Mouse (Mus musculus): ENCODE results near the gene Ccdc152. TPM values are rescaled to one million over a fixed set of nuclear protein-coding genes. Genes with fewer than 3 reads are reported as not detected.
"Not testable (repeated sequence)": the region's sequence is repeated elsewhere in the genome, so short reads cannot be mapped to it uniquely, and the experiment has no call there.

The Ccdc152 gene
- polyA plus RNA-seq, 1 experiment, result not detected

- Histone ChIP-seq H3K4me3 (ENCODE audit: insufficient read depth, low read depth, low read length) (no peak within 1 kb of the TSS), H3K4me1 (ENCODE audit: control insufficient read depth, insufficient read depth, low read length) (no peaks in the 10 kb centered on the region), H3K27ac (ENCODE audit: insufficient read depth, low read depth, low read length) (no peak within 1 kb of the TSS)
- WGBS, result 58% methylated on average over 6 of the region's 6 CpGs
- TF ChIP-seq POLR2A (IDR thresholded peaks at IDR 0.05; ENCODE audit: insufficient read depth, low read depth, low read length) (no peak), CTCF (IDR thresholded peaks at IDR 0.05; ENCODE audit: insufficient read depth, low read depth, low read length) (no peak)
Measured at GRCm38 (mm10) chr15:3268247-3268646, 35.1 kb downstream of the Ccdc152 start, which contains the start of gene Selenop. Gene Selenop (plus strand): TSS chr15:3268547.

DNA sequence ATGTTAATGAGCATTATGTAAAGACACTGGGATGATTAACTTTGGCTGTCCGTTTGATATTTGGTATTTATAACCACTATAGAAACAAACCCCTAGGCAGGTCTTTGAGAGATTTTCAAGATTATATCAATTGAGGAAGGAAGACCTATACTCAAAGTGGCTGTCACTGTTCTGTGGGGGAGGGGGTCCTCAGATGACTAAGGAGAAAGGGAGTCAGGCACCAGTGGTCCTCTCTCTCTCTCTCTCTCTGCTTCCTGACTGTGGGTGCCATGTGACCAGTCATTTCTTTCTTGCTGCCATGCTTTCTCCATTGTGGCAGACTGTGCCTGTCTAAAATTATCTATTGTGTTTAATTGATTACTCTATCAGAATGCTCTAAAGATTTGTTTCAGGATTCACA, 38.5 kb downstream of the Ccdc152 start:
- H3K4me1 ChIP-seq (ENCODE audit: control insufficient read depth, insufficient read depth, low read length), result no peaks in the 10 kb centered on the region
- no peak overlapping the region for H3K4me3 ChIP-seq (ENCODE audit: insufficient read depth, low read depth, low read length)
- H3K27ac ChIP-seq (ENCODE audit: insufficient read depth, low read depth, low read length), result no peak overlapping the region
- WGBS, result 88% methylated on average over 1 of the region's 1 CpGs
- TF ChIP-seq CTCF (IDR thresholded peaks at IDR 0.05; ENCODE audit: insufficient read depth, low read depth, low read length) (no peak), POLR2A (IDR thresholded peaks at IDR 0.05; ENCODE audit: insufficient read depth, low read depth, low read length) (no peak)

DNA sequence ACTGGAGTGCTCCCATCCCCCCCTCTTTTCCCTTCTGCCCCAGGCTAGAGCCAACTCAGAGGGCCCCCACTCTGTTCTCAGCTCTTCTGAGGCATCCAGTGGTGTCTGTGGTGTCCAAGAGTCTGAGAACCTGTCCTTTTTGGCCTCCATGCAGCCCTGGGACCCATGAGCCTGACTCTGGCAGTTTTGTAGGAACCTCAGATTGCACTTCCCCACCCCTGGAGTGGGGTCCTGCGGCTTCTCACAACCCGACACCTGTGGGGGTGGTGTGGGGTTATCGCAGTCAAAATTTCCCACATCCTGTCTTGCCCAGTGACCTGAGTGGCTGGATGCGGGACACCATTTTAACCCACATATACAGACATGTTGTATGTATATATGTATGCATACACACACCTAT, 39.0 kb downstream of the Ccdc152 start:
- WGBS, result 98% methylated on average over 4 of the region's 4 CpGs

DNA sequence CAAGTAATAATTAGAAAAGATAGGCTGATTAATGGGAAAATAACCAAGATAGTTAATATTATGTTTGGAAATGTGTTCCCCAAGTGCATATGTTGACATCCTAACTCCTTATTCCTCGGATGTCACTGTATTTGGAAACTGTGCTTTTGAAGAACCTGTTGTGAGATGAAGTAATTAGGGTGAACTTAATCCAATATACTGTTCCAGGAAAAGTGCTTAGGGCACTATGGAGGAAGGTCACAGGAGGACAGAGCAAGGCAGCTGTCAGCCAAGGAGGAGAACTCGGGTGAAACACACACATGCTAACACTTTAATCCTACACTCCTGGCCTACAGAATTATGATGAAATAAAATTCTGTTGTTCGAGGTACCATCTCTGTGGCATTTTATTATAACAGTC, 40.4 kb downstream of the Ccdc152 start:
- Histone ChIP-seq H3K4me1 (ENCODE audit: control insufficient read depth, insufficient read depth, low read length) (no peaks in the 10 kb centered on the region), H3K27ac (ENCODE audit: insufficient read depth, low read depth, low read length) (no peak overlapping the region), H3K4me3 (ENCODE audit: insufficient read depth, low read depth, low read length) (no peak overlapping the region)
- TF ChIP-seq CTCF (IDR thresholded peaks at IDR 0.05; ENCODE audit: insufficient read depth, low read depth, low read length), result no peak
- no peak for TF ChIP-seq POLR2A (IDR thresholded peaks at IDR 0.05; ENCODE audit: insufficient read depth, low read depth, low read length)
- WGBS, result 80% methylated on average over 3 of the region's 3 CpGs

More for the DNA sequence above, 39.0 kb downstream of the Ccdc152 start:
- TF ChIP-seq CTCF (IDR thresholded peaks at IDR 0.05; ENCODE audit: insufficient read depth, low read depth, low read length) (no peak), POLR2A (IDR thresholded peaks at IDR 0.05; ENCODE audit: insufficient read depth, low read depth, low read length) (no peak)
- Histone ChIP-seq H3K4me3 (ENCODE audit: insufficient read depth, low read depth, low read length) (no peak overlapping the region), H3K27ac (ENCODE audit: insufficient read depth, low read depth, low read length) (no peak overlapping the region), H3K4me1 (ENCODE audit: control insufficient read depth, insufficient read depth, low read length) (no peaks in the 10 kb centered on the region)

- Histone ChIP-seq H3K27ac (ENCODE audit: insufficient read depth, low read depth, low read length) (no peak overlapping the region), H3K4me1 (ENCODE audit: control insufficient read depth, insufficient read depth, low read length) (no peaks in the 10 kb centered on the region)
Measured at GRCm38 (mm10) chr15:3260309-3260708, 43.0 kb downstream of the Ccdc152 start.

GRCm38 (mm10) chr15:3259025-3259424, 44.3 kb downstream of the Ccdc152 start:
- no peak for TF ChIP-seq CTCF (IDR thresholded peaks at IDR 0.05; ENCODE audit: insufficient read depth, low read depth, low read length)
- no peak for TF ChIP-seq POLR2A (IDR thresholded peaks at IDR 0.05; ENCODE audit: insufficient read depth, low read depth, low read length)
- no peak overlapping the region for H3K4me3 ChIP-seq (ENCODE audit: insufficient read depth, low read depth, low read length)
- whole genome bisulfite sequencing, result 93% methylated on average over 1 of the region's 1 CpGs
- H3K4me1 ChIP-seq (ENCODE audit: control insufficient read depth, insufficient read depth, low read length), result no peaks in the 10 kb centered on the region
- H3K27ac ChIP-seq (ENCODE audit: insufficient read depth, low read depth, low read length), result no peak overlapping the region

More at GRCm38 (mm10) chr15:3260309-3260708, 43.0 kb downstream of the Ccdc152 start:
- H3K4me3 ChIP-seq (ENCODE audit: insufficient read depth, low read depth, low read length), result no peak overlapping the region
- TF ChIP-seq CTCF (IDR thresholded peaks at IDR 0.05; ENCODE audit: insufficient read depth, low read depth, low read length) (no peak), POLR2A (IDR thresholded peaks at IDR 0.05; ENCODE audit: insufficient read depth, low read depth, low read length) (no peak)
- 90% methylated on average over 4 of the region's 4 CpGs for WGBS

DNA sequence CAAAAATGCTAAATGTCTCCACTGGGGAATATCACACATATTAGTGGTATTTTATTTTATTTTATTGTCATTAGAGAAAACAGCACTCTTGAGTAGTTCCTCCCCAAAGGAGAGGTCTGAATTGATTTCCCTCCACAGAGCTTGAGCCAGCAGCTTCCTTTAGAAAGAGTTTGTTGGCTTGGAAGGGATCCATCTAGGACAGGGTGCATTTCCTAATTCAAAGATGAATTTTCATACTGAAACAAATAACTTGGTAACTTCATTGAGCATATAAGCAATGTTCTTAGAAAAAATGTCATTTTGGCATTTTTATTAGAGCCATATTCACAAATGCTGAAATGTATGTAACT, 51.6 kb downstream of the Ccdc152 start:
- no peaks in the 10 kb centered on the region for H3K4me1 ChIP-seq (ENCODE audit: control insufficient read depth, insufficient read depth, low read length)
- H3K27ac ChIP-seq (ENCODE audit: insufficient read depth, low read depth, low read length), result no peak overlapping the region
- no peak overlapping the region for H3K4me3 ChIP-seq (ENCODE audit: insufficient read depth, low read depth, low read length)
- TF ChIP-seq CTCF (IDR thresholded peaks at IDR 0.05; ENCODE audit: insufficient read depth, low read depth, low read length) (no peak), POLR2A (IDR thresholded peaks at IDR 0.05; ENCODE audit: insufficient read depth, low read depth, low read length) (no peak)

- TF ChIP-seq POLR2A (IDR thresholded peaks at IDR 0.05; ENCODE audit: insufficient read depth, low read depth, low read length), result no peak
- no peak for TF ChIP-seq CTCF (IDR thresholded peaks at IDR 0.05; ENCODE audit: insufficient read depth, low read depth, low read length)
- WGBS, result 84% methylated on average over 3 of the region's 3 CpGs
Measured at GRCm38 (mm10) chr15:3251031-3251717, 52.2 kb downstream of the Ccdc152 start.

DNA sequence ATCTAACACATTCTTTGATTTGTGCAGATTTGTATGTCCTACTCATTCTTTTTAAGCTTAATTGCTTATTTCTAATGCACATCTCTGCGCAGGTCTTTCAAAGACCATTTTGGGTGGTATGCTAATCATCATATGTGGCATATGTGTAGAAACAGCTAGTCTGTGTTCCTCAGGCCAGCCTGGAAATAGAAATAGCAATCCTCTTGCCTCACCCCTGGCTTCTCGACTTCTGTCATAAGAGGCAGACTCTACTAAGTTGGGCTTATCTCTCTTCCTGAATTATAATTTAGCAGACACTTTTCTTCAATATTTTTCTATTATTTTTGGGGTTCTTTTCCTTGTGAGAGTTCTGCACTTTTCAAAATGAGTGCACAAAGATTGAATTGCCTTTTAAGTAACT, 52.7 kb downstream of the Ccdc152 start:
- no peak for TF ChIP-seq POLR2A (IDR thresholded peaks at IDR 0.05; ENCODE audit: insufficient read depth, low read depth, low read length)
- TF ChIP-seq CTCF (IDR thresholded peaks at IDR 0.05; ENCODE audit: insufficient read depth, low read depth, low read length), result no peak

More at GRCm38 (mm10) chr15:3251031-3251717, 52.2 kb downstream of the Ccdc152 start:
- H3K4me1 ChIP-seq (ENCODE audit: control insufficient read depth, insufficient read depth, low read length), result no peaks in the 10 kb centered on the region
- no peak overlapping the region for H3K27ac ChIP-seq (ENCODE audit: insufficient read depth, low read depth, low read length)
- no peak overlapping the region for H3K4me3 ChIP-seq (ENCODE audit: insufficient read depth, low read depth, low read length)

GRCm38 (mm10) chr15:3245036-3245435, 58.3 kb downstream of the Ccdc152 start:
- 88% methylated on average over 10 of the region's 10 CpGs for WGBS
- H3K27ac ChIP-seq (ENCODE audit: insufficient read depth, low read depth, low read length); H3K4me3 ChIP-seq (ENCODE audit: insufficient read depth, low read depth, low read length); H3K4me1 ChIP-seq (ENCODE audit: control insufficient read depth, insufficient read depth, low read length): not testable (repeated sequence)

More for the DNA sequence above, 52.7 kb downstream of the Ccdc152 start:
- no peak overlapping the region for H3K27ac ChIP-seq (ENCODE audit: insufficient read depth, low read depth, low read length)
- no peak overlapping the region for H3K4me3 ChIP-seq (ENCODE audit: insufficient read depth, low read depth, low read length)
- WGBS, result 90% methylated on average over 2 of the region's 2 CpGs
- H3K4me1 ChIP-seq (ENCODE audit: control insufficient read depth, insufficient read depth, low read length), result no peaks in the 10 kb centered on the region
